Mouse (Mus musculus): Measurements from ENCODE around the gene Osgep.

GRCm38 (mm10) chr14:50904828-50905129 is 19.9 kb downstream of the Osgep start:
- no peak for TF ChIP-seq CTCF (IDR thresholded peaks at IDR 0.05; ENCODE audit: low read depth)
- TF ChIP-seq EP300 (IDR thresholded peaks at IDR 0.05; ENCODE audit: low read depth) = no peak

All from heart, postnatal 0 days (tissue).